Mouse (Mus musculus): Measurements from ENCODE around the gene Foxl1. TPM values are rescaled to one million over a fixed set of nuclear protein-coding genes. Genes with fewer than 3 reads are reported as not detected.
"Not testable (repeated sequence)": the region's sequence is repeated elsewhere in the genome, so short reads cannot be mapped to it uniquely, and the experiment has no call there.

The Foxl1 gene
- polyA plus RNA-seq, 1 experiment, result 0.07 TPM

DNA sequence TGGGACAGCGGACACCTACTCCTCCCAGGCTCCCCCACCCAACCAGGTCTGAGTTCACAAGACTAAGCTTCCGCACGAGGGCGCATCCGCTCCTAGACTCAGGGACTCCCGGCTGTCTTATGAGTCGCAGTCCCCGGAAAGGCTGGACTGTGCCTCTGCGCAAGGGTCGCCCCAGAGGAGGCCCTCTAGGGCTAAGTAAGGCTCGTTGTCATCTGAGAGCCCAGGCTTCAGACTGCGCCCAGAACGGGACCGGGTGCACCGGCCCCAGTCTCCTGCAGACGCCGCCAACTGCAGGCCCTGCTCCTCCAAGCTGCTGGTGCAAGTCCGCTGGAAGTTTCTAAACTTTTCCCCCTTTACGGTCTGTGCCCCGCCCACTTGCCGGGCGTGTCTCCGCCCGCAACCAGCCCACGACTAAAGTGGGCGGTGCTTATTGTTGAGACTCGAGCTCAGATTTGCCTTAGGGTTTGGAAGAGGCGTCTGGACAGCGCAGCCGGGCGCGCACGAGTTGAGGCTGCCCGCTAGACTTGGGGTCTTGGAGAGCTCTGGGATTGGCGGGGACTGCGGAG lies 2.3 kb upstream of the Foxl1 start:
- DNase-seq (ENCODE audit: low read depth), result no peak

DNA sequence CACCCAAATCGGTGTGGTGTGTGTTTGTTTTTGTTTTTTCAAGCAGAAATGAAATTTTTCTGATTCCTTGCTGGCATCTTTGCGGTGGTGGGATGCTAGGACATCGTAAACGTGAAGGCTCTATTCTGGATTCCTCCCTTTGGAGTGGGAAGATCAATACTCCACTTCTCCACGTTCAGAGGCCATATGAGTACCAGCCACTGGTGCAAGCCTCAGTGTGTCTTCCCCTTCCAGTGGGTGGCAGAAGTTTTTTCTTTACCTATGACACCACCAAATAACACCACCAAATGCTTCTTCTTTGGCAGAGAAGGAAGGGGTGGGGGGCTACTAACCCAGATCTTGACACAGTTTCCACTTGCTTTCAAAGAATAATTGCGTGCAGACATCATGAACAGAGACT lies 1.5 kb upstream of the Foxl1 start:
- DNase-seq (ENCODE audit: low read depth), result no peak

DNA sequence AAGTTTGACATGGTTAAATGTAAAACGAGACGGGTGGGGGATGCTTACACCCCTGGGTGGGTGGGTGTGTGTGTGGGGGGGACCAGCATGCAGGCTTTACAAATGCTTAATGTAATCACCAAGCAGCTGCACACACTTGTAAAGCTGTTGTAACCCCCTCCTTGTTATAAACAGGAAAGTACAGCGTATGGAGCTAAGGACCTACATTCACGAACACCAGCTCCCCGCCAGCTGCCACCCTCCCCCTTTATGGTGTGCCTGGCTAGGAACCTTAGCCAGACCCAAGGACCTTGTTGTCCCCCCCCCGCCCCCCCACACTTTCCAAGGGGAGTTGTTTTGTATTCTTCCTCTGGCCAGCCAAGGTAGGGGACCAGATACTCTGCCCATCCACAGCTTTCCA lies 1.0 kb upstream of the Foxl1 start:
- DNase-seq (ENCODE audit: low read depth), result no peak

GRCm38 (mm10) chr8:121127291-121127701 lies 444 bp upstream of the Foxl1 start:
- no peak for DNase-seq (ENCODE audit: low read depth)

DNA sequence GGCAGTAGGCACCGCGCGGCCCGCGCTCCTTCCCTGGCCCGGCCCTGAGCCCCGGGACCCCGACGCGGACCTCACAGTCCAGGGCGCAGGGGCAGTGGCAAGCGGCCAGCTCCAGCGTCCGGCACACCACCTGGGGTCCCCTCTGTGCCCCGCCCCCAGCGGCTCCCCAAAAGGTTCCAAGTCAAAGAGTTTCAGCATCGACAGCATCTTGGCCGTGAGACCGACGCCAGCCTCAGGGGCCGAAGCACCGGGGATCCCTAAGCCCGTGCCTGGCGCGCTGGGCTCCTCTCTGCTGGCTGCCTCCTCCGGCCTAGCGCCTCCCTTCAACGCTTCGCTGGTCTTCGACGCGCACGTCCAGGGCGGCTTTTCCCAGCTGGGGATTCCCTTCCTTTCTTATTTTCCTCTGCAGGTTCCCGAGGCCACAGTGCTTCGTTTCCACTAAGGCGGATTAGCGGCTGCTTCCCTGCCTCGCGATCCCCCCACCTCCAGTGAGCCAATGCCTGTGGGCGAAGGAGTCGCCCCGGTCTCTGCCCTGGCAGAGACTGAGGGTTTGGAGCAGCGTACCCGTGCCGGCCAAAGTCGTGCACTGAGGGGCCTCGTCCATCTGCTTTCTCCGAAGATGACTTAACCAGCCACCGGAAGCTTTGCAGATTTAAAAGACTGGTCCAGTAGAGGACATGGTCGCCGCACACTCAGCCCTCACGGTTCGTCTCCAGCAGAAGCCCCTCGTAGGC lies 958 bp downstream of the Foxl1 start:
- DNase-seq (ENCODE audit: low read depth), result no peak

DNA sequence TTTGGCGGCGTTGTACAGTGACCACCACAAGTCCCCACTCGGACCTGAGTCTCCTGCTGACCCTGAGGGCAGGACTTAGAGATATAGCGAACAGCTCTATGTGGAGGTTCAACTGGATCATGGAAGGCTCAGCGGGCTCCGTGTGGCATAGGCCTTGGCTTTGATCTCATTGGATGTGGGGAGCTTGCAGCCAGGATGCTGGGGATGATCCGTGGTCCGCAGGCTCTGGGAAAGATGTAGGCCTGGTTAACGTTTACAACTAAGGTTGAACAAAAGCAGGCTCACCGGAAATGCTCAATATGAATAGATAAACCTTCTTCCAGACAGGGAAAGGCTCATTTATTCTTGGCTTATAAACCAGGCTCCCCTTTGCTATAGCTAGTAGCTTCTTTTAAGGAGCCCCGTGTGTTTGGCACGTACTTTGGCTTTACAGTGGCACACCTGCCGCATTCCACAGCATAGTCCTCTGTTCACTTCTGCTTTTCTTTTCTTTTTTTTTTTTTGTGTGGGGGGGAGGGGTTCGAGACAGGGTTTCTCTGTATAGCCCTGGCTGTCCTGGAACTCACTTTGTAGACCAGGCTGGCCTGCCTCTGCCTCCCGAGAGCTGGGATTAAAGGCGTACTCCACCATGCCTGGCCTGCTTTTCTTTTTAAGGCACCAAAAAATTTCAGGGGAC lies 1.7 kb downstream of the Foxl1 start:
- no peak for DNase-seq (ENCODE audit: low read depth)

DNA sequence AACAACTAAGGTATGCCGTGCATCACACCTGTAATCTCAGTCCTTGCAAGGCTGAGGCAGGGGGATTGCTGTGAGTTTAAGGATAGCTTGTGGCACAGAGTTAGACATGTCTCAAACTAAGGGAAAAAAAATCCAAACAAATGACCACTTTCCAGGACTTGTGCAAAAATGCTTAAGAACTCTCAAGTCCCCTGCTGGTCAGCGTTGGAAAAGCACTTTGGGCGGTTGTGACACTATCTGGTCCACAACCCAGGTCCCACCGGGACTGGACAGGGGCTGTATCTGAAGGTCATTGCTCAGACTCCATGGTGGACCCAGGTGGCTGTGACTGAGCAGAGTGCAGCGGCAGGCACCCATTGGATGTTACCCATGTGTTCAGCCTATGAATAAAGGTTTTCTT lies 2.8 kb downstream of the Foxl1 start:
- DNase-seq (ENCODE audit: low read depth), result no peak

- DNase-seq (ENCODE audit: low read depth), result no peak
These were observed 5.3 kb downstream of the Foxl1 start for GRCm38 (mm10) chr8:121132961-121133513.

- no peak for DNase-seq (ENCODE audit: low read depth)
These were observed 6.4 kb downstream of the Foxl1 start for GRCm38 (mm10) chr8:121134102-121134501.

DNA sequence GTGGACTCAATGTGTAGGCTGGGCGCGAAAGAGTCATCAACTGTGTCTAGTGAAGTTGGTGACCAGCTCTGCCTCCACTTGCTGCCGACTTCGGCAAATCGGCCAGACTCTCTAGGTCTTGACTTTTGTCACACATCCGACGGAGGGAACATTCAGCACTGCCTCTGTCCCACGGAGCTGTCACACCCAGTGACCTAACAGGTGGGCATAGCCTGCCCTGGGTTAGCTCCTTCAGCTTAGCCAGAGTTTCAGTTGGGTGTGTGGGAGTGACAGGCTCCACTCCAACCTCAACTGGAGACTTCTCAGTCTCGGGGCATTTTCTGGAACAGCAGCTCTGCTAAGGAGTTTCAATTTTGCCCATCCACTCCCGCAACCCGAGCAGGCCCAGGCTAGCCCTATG lies 6.8 kb downstream of the Foxl1 start:
- DNase-seq (ENCODE audit: low read depth), result no peak

GRCm38 (mm10) chr8:121136856-121137255 lies 9.1 kb downstream of the Foxl1 start:
- DNase-seq (ENCODE audit: low read depth), result no peak

- DNase-seq (ENCODE audit: low read depth), result not testable (repeated sequence)
These were observed 17.9 kb downstream of the Foxl1 start for GRCm38 (mm10) chr8:121145457-121146134.

DNA sequence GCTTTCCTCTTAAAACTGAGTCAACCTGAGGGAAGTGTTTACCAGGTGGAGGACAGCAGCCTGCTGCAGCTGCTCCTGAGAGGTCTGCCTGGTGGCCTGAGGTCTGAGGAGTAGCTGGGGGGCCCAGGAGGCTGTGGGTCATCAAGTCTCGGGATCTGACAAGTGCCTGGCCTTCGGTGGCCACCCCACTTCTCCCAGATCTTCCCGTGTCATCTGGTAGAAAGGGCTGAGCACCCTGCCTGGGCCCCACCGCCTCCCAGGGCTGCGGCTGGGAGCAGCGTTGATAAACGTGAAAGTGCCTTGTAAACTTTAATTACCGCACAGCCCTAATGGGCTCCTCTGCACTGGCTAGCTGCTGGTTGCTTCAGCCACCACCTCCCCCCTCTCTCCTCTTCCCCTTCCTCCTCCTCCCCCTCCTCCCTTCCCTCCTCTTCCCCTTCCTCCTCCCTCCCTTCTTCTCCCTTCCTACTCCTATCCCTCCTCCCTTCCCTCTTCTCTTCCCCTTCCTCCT lies 20.9 kb downstream of the Foxl1 start:
- no peak for DNase-seq (ENCODE audit: low read depth)

DNA sequence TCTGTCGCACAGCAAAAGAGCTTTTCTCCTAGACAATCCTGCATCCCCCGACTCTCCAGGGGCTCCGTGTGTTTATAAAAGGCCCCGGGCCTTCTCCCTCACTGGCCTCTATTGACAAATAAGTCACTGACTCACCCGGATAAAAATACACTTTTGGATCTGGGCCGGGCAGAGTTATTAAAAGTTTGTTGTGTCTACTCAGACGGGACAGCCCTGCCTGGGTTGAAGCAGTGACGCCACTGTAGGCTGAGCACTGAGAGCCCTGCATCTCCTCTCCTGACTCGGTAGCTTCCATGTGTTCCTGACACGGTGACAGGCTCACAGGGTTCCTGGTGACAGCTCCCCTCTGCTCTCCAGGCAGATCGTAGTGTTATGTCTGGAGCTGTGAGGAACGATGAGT lies 24.7 kb downstream of the Foxl1 start:
- DNase-seq (ENCODE audit: low read depth), result no peak

DNA sequence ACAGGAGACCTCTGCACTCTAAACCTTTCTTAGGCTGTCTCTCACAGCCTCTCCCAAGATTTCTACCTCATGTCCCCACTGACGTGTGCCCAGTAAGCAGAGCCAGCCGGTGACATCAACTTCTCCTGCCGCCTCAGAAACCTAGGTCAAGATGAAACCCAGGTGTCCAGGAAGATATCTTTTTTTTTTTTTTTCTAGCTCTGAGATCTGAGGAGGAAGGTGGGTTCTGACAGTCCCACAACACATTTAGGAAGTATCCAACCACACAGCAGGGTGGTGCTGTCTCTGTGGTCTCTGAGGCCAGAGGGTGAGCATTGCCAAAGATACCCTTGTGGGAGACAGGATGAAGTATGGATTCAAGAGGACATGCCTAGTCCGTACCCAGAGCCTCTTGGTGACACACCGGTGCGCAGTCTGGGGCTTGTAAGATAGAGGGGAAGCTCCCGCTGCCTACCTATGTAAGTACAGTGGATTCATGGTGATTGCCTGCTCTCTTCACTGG lies 29.3 kb downstream of the Foxl1 start:
- DNase-seq (ENCODE audit: low read depth), result no peak

DNA sequence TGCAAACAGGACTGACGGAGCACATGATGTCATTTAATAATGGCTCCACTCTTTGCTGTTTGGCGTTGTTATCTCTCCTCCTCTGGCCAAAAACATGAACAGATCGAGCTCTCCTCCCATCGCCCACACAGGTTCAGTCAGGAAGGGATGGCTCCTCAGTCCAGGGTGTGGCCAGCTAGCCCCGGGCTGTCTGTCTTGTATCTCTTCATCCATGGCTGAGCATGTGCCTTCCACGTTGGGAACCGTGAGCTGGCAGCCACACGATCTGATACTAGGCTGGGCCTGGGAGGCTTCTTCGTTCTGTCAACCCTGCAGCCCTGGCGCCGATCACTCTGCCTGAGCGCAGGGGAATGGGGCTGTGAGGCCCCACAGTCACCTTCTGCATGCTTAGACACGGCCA lies 31.1 kb downstream of the Foxl1 start:
- no peak for DNase-seq (ENCODE audit: low read depth)

- DNase-seq (ENCODE audit: low read depth), result no peak
These were observed 33.7 kb downstream of the Foxl1 start for GRCm38 (mm10) chr8:121161437-121161836.

DNA sequence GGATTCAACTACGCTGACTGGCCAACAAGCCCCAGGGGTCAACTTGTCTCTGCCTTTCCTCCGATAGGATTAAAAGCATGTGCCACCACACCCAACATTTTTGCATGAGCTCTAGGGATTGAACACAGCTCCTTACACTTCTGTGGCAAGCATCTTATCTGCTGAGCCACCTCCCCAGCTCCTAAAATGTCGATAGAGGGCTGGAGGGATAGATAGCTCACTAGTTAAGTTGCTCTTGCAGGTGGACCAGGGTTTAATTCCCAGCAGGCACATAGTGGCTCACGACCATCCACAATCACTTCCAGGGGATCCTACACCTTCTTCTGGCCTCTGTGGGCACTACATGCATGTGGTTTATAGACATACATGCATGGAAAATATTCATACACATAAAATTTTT lies 34.7 kb downstream of the Foxl1 start:
- no peak for DNase-seq (ENCODE audit: low read depth)

GRCm38 (mm10) chr8:121162906-121163695 lies 35.4 kb downstream of the Foxl1 start:
- no peak for DNase-seq (ENCODE audit: low read depth)

DNA sequence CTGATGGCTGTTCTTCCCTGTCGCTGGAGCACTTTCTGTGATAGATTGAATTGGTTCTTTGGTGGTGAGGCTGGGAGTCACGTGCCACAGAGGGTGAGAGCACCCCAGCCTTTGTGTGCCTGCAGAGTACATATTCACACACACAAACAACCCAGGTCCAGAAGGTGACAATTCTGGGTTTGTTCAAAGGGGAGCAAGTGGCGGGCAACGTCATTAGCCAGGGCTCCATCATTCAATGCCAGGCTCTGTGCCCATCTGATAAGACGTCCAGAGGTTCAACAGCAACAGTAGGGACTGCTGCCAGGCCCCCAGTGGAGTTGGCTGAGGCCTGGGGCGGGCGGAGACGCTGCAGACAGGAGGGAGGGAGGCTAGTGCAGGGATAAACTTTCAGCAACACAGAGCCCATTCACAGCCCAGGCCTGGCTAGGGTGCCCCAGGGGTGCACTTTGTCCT lies 36.3 kb downstream of the Foxl1 start:
- DNase-seq (ENCODE audit: low read depth), result no peak

GRCm38 (mm10) chr8:121168033-121168432 lies 40.3 kb downstream of the Foxl1 start:
- DNase-seq (ENCODE audit: low read depth), result no peak
